Mouse (Mus musculus) embryonic facial prominence, embryonic 14.5 days (tissue): ENCODE measurements around the gene Pdzrn3. TPM values are rescaled to one million over a fixed set of nuclear protein-coding genes. Genes with fewer than 3 reads are reported as not detected.

Experiments
- ATAC-seq: fragments of 200-750 bp; cut with Nextera tagmentation; 2 replicates; pipeline ENCODE4 v1.8.0; 2017; ENCODE audit warnings: low read depth, moderate number of reproducible peaks, moderate TSS enrichment
- DNase-seq: peaks from one replicate; pipeline ENCODE4 v3.0.0-alpha.2; 2015; ENCODE audit warnings: low spot score
- H3K27ac ChIP-seq: fragments of 300-500 bp; sonication (generic); replicated peaks from 2 replicates; pipeline ENCODE4 v1.5.1; 2014; ENCODE audit warnings: low read depth, mild to moderate bottlenecking, low read length, moderate library complexity
- H3K27me3 ChIP-seq: fragments of 300-500 bp; sonication (generic); replicated peaks from 2 replicates; pipeline ENCODE4 v1.6.1; 2014; ENCODE audit warnings: low read length; ENCODE audit not compliant: control insufficient read depth, insufficient read depth
- H3K36me3 ChIP-seq: fragments of 300-500 bp; sonication (generic); 2 replicates; pipeline ENCODE4 v1.6.1; 2014; ENCODE audit warnings: low read length, mixed read lengths; ENCODE audit not compliant: control insufficient read depth, insufficient read depth
- H3K4me1 ChIP-seq: fragments of 300-500 bp; sonication (generic); 2 replicates; pipeline ENCODE4 v1.6.1; 2014; ENCODE audit warnings: antibody characterized with exemption, low read length; ENCODE audit not compliant: control insufficient read depth, insufficient read depth
- H3K4me2 ChIP-seq: fragments of 300-500 bp; sonication (generic); 2 replicates; pipeline ENCODE4 v1.6.1; 2014; ENCODE audit warnings: low read depth, mild to moderate bottlenecking, low read length, moderate library complexity, mixed read lengths
- H3K4me3 ChIP-seq: fragments of 300-500 bp; sonication (generic); 2 replicates; pipeline ENCODE4 v1.5.1; 2014; ENCODE audit warnings: low read depth, mild to moderate bottlenecking, low read length
- H3K9ac ChIP-seq: fragments of 300-500 bp; sonication (generic); 2 replicates; pipeline ENCODE4 v1.6.1; 2014; ENCODE audit warnings: low read depth, mild to moderate bottlenecking, low read length, moderate library complexity, mixed read lengths
- H3K9me3 ChIP-seq: fragments of 300-500 bp; sonication (generic); 2 replicates; pipeline ENCODE4 v1.6.1; 2016; ENCODE audit warnings: low read length; ENCODE audit not compliant: control insufficient read depth
- WGBS: fragments of 180-500 bp; shearing (Covaris S2); extraction: QIAGEN DNeasy Blood & Tissue Kit; methylation state at CpG from one replicate; pipeline ENCODE4 v1.1.7; 2014; 5-methylcytosine and 5-hydroxymethylcytosine counted together
- polyA plus RNA-seq: library from polyadenylated mRNA; unstranded; fragments of >200 nt; fragmentation: Nextera tagmentation; extraction: Ambion mirVana; gene quantifications from 2 replicates; pipeline ENCODE4 v1.2.1, GENCODE M21; 2014

The Pdzrn3 gene
- polyA plus RNA-seq, 1 experiment from 2014 or later = 15.1 TPM

DNA sequence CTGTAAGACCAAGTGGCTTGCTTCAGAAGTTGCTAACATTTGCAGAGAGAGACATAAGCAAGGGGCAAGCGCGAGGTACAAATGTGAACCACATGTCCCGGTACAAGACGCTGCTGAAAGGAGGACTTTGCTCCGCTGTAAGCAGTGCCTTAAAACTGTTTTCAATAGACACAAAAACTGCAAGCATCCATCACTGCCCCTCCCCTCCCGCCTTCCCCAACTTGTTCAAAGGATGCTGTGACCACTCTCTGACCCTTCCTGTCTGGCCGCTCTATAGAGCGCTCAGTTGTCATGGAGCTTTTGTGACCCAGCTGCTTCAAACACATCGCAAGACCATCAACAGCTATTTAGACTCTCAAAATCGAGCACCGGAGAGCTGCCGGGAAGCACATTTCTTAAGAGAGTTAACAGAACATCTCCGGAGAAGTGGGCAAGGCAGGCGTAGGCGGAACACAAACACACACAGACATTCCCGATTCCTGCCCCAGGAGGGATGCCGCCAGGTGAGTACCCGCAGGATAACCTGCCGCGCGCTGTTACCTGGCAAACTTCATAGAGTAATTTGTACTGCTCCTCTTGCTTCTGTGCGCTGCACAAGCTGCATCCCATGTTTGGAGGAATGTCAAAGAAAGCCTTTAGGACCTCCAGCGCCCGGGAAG is 179.3 kb downstream of the Pdzrn3 start:
- ATAC-seq = peak; percentile 51; the same call in 1 of the 2 replicates
- Histone ChIP-seq H3K9ac (peak overlapping the region; percentile 32), H3K4me1 (peaks cover 15% of the 10 kb centered on the region), H3K4me3 (peak overlapping the region; percentile 20), H3K27ac (peak overlapping the region; percentile 17; the same call in 1 of the 2 replicates), H3K27me3 (no peaks in the 10 kb centered on the region), H3K36me3 (no peaks in the 10 kb centered on the region), H3K4me2 (peak overlapping the region; percentile 49), H3K9me3 (no peaks in the 10 kb centered on the region)
- DNase-seq = peak; percentile 38
- WGBS = 6% methylated on average over 24 of the region's 24 CpGs

DNA sequence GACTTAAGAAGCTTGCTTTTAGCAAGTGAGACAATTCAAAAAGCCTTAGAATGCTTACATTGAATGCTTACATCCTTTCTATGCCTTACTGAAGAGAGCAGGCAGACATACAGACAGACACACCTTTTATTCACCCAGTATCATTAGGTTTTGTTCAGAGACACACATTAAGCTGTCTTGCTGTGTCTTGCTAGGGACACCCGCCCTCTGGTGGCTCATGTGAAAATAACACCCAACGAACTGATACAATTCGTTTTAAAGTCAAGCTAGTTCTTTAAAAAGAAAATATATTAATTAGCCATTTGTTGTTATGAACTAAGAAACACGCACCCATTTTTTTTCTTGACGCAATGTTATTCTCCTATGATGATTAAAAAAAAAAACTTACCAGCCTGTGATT is 180.1 kb downstream of the Pdzrn3 start:
- H3K9ac ChIP-seq = no peak overlapping the region
- H3K36me3 ChIP-seq = no peaks in the 10 kb centered on the region
- H3K4me3 ChIP-seq = no peak overlapping the region
- ATAC-seq = no peak
- H3K9me3 ChIP-seq = no peaks in the 10 kb centered on the region
- DNase-seq = peak; percentile 80
- H3K4me1 ChIP-seq = peaks cover 15% of the 10 kb centered on the region
- WGBS = 13% methylated on average over 5 of the region's 5 CpGs
- peak overlapping the region; percentile 49 for H3K4me2 ChIP-seq
- no peaks in the 10 kb centered on the region for H3K27me3 ChIP-seq
- no peak overlapping the region for H3K27ac ChIP-seq

DNA sequence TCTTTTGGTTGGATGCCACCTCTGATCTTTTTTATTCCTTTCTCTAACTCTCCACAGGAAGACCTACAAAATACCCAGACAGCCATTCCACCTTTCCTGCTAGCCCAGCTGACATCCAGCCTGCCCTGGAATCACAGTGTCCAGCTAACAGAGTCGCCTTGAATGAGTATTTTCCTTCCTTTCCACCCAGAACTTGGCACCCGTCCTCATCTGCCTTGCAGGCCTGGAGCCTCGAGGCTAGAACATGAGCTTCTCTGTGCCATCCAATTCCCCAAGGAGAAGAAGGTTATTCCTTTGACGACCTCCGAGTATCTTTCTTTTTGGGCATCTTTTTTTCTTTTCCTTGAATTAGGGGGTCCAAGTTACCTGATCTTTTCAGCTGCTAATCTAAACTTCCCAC is 181.8 kb downstream of the Pdzrn3 start:
- Histone ChIP-seq H3K9ac (no peak overlapping the region), H3K36me3 (peaks cover 3% of the 10 kb centered on the region), H3K4me2 (no peak overlapping the region), H3K4me3 (no peak overlapping the region), H3K4me1 (peaks cover 15% of the 10 kb centered on the region), H3K27me3 (no peaks in the 10 kb centered on the region), H3K27ac (no peak overlapping the region), H3K9me3 (no peaks in the 10 kb centered on the region)
- ATAC-seq (no peak), DNase-seq (no peak)
- 52% methylated on average over 5 of the region's 5 CpGs for WGBS

DNA sequence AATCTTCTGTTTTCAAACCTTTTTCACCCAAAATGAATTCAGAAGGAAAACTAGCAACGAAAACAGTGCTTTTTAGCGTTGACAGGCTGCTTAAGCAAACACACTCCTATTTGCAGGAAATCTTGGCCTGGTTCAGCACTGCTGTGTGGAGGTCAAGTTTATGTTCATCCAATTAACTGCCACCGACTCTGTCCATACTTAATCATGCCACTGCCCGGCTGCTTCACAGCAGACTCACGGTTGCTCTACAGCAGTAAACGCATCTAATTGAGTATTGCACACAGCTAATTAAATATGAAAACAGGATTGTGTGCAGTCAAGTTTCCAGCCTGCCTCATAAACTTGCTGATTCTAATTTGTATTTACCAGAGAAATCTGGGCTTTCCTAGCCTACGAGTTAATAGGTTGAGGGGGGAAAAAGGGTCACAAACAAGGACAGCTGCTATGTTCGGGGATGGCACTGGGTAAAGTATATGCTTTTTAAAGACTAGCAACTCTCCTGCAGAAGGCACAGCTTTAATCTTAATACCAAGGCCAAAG is 183.2 kb downstream of the Pdzrn3 start:
- H3K27ac ChIP-seq = no peak overlapping the region
- no peak for DNase-seq
- no peak for ATAC-seq

DNA sequence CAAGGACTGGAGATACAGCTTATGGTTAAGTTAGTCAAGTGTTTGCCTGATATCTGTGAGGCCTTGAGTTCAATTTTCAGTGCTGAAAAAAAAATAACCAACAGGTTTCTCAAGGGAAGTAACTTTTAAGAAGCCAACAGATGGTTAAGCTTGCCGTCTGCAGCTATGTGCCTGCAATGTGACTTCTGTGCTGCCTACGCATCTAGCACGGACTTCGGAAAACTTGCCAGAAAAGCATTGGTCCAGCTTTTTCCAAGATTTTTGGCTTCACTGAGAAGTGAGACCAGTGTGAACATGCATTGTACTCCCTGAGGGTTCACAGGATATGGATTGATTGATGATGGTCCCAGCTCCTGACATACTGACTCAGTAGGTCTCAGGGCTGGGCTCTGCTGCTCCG is 186.1 kb downstream of the Pdzrn3 start:
- ATAC-seq (no peak), DNase-seq (no peak)
- no peak overlapping the region for H3K4me2 ChIP-seq
- no peaks in the 10 kb centered on the region for H3K9me3 ChIP-seq
- peaks cover 6% of the 10 kb centered on the region for H3K36me3 ChIP-seq
- peaks cover 3% of the 10 kb centered on the region; the same call in 1 of the 2 replicates for H3K4me1 ChIP-seq
- H3K27me3 ChIP-seq = no peaks in the 10 kb centered on the region
- H3K9ac ChIP-seq = no peak overlapping the region
- no peak overlapping the region for H3K27ac ChIP-seq
- 86% methylated on average over 5 of the region's 5 CpGs for whole genome bisulfite sequencing
- H3K4me3 ChIP-seq = no peak overlapping the region

More for the DNA sequence above, 183.2 kb downstream of the Pdzrn3 start:
- Histone ChIP-seq H3K4me3 (no peak overlapping the region), H3K4me2 (no peak overlapping the region), H3K4me1 (peaks cover 15% of the 10 kb centered on the region), H3K9me3 (no peaks in the 10 kb centered on the region), H3K36me3 (peaks cover 6% of the 10 kb centered on the region), H3K27me3 (no peaks in the 10 kb centered on the region), H3K9ac (no peak overlapping the region)
- WGBS = 54% methylated on average over 8 of the region's 8 CpGs

DNA sequence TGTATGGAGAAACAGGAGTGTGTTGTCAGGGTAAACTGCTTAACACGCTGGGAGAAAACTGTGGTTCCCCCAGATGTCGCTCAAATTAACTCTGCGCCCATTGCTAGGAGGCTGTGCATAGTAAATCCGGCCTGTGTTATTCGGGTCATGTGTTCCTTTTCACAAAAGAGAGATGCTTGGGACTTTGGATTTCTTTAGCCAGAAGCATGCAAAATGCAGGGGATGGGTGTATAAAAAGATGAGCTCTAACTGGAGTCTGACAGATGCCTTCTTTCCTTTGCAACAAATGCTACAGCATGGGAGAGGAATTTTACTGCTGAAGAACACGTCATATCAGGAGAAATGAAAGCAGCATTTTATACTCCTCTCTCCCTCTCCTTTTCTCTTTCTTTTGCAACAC is 190.4 kb downstream of the Pdzrn3 start:
- ATAC-seq (no peak), DNase-seq (no peak)
- no peak overlapping the region for H3K4me2 ChIP-seq
- H3K4me3 ChIP-seq = no peak overlapping the region
- H3K9me3 ChIP-seq = no peaks in the 10 kb centered on the region
- H3K4me1 ChIP-seq = no peaks in the 10 kb centered on the region; the same call in 1 of the 2 replicates
- no peaks in the 10 kb centered on the region for H3K27me3 ChIP-seq
- 74% methylated on average over 6 of the region's 6 CpGs for WGBS
- peaks cover 6% of the 10 kb centered on the region for H3K36me3 ChIP-seq
- no peak overlapping the region for H3K9ac ChIP-seq
- H3K27ac ChIP-seq = no peak overlapping the region

DNA sequence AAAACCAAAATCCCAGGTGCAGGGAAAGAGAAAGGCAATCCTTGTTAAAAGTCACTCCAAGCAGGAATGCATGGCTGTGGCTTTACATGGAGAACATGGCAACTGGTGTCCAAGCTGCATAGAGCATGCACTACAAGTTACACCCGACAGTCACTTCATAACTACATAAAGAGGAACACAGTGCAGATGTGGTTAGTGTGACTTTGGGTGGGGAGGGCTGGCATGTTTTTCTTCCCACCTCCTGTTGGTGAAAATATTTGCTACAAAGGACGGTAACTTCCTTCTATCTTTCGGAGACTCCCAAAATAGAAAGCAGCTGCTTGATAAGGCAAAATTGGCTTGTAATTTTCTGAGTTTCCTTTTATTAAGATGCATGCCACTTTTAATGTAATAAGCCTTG is 190.8 kb downstream of the Pdzrn3 start:
- H3K27me3 ChIP-seq = no peaks in the 10 kb centered on the region
- no peaks in the 10 kb centered on the region for H3K9me3 ChIP-seq
- ATAC-seq = no peak
- H3K4me2 ChIP-seq = no peak overlapping the region
- 58% methylated on average over 3 of the region's 3 CpGs for WGBS
- no peak for DNase-seq
- no peak overlapping the region for H3K4me3 ChIP-seq
- peaks cover 6% of the 10 kb centered on the region for H3K36me3 ChIP-seq
- H3K9ac ChIP-seq = no peak overlapping the region
- H3K27ac ChIP-seq = no peak overlapping the region
- no peaks in the 10 kb centered on the region; the same call in 1 of the 2 replicates for H3K4me1 ChIP-seq

DNA sequence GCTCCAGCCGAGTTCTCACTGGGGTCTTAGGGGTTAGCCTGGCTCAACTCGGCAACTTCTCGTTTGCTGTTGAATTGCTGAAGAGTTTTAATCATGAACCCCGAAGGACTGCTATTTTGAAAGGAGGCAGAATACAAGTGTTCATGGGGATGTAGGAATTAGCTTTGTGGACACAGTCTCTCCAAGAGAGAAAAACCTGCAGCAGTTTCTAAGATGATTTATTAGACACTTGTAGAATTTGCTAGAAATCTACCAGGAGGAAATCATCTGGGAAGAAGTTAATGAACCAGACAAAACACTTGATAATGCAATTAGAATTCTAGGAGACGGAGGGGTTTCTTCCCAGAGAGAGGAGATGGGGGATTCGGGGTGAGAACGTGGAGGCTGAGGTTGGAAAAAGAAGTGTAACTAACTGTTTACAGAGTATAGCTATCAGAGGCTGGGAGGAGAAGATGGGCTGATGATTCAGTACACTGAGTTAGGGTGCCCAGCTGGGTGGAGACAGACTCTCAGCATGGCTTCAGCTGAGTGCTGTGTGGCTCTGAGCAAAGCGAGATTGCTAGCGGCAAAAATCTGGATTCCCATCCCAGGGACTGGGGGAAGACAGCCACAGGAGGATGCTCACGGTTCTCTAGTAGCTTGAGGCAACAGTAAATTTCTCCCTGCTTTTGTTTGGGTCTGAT is 193.5 kb downstream of the Pdzrn3 start:
- Histone ChIP-seq H3K4me1 (no peaks in the 10 kb centered on the region; the same call in 1 of the 2 replicates), H3K27ac (no peak overlapping the region), H3K4me3 (no peak overlapping the region), H3K36me3 (no peaks in the 10 kb centered on the region), H3K27me3 (no peaks in the 10 kb centered on the region), H3K4me2 (no peak overlapping the region), H3K9ac (no peak overlapping the region), H3K9me3 (no peaks in the 10 kb centered on the region)
- 66% methylated on average over 10 of the region's 10 CpGs for WGBS
- ATAC-seq (no peak), DNase-seq (no peak)
